Mouse (Mus musculus): ENCODE results near the gene Mybpc3. TPM values are rescaled to one million over a fixed set of nuclear protein-coding genes. Genes with fewer than 3 reads are reported as not detected.
"Not testable (repeated sequence)": the region's sequence is repeated elsewhere in the genome, so short reads cannot be mapped to it uniquely, and the experiment has no call there.

Mybpc3 gene
- polyA plus RNA-seq, 1 experiment from 2014 or later: 0.05 TPM

DNA sequence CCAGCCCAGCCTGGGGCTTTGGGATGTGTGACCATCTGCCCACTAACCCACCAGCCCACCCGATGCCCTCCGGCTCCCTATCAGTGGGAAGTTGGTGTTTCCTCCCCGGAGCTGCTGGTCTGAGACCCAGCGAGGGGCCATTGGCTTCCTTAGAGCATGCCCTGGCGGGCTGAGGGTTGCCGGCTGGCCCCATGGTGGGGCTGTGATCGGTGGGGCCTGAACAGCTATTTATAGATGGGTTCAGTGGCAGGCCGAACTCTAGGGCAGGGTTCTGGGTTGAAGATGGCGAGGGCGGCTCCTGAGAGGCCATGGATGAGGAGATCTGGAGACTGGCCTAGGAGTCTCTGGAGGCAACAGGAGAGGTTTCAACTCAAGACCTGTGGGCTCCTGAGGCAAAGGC lies 20.9 kb upstream of the Mybpc3 start:
- no peak for ATAC-seq
- Histone ChIP-seq H3K27ac (no peak overlapping the region), H3K9ac (no peak overlapping the region), H3K4me1 (replicated peaks) (no peaks in the 10 kb centered on the region), H3K4me3 (replicated peaks) (0 out of 2 replicates have a peak overlapping the region, but pooled peaks have one; percentile 6), H3K9me3 (no peaks in the 10 kb centered on the region), H3K4me2 (replicated peaks) (no peak overlapping the region), H3K36me3 (no peaks in the 10 kb centered on the region), H3K27me3 (replicated peaks) (no peaks in the 10 kb centered on the region)
- 83% methylated on average over 10 of the region's 10 CpGs for WGBS

DNA sequence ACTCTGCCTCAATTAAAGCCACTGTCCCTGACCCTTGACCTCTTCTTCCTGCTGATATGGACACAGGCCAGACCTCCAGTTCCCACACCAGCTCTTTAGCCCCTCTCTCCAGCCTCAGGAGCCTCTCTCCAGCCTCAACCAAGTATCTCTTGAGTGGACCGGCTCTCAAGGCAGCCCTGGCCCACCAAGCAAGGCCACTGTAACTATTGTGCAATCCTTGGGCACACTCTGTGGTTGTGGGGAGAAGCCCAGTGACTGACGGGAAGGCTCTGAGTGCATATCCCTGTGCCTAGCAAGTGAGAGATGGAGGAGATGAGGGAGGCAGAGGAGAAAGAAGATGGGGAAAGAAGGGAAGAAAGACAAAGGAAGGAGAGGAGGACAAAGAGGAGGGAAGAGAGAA lies 19.8 kb upstream of the Mybpc3 start:
- Histone ChIP-seq H3K27ac (no peak overlapping the region), H3K9ac (no peak overlapping the region), H3K4me3 (replicated peaks) (no peak overlapping the region), H3K36me3 (no peaks in the 10 kb centered on the region), H3K9me3 (no peaks in the 10 kb centered on the region), H3K4me2 (replicated peaks) (no peak overlapping the region), H3K27me3 (replicated peaks) (no peaks in the 10 kb centered on the region), H3K4me1 (replicated peaks) (no peaks in the 10 kb centered on the region)
- 69% methylated on average over 2 of the region's 2 CpGs for WGBS
- ATAC-seq: no peak

DNA sequence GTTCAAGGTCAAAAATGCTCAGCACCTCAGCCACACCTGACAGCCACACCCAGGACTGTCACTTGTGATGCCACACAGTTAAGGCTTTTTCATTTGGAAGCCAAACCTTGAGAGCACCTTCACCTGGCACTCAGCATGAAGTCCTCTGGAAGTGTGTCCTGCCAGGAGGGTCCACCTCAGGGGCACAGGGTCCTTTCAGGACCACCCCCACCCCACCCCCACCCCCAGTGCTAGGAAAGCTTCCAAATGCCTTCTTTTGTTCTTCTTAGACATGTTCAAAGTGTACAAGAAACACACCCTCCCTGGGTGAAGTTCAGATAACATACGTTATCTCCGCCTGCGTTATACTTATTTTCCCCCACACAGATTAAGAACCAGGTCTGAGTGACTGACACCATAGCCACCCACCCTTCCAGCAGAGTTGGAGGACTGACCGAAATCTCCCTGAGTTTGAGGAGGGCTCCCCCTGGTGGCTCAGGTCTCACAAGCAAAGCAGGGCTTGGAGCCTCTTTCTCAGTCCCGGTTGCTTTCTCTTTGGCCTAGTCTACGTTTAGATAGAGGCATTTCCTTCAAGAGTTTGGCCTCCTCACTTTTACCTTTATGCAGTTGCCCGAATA lies 16.7 kb upstream of the Mybpc3 start:
- no peak overlapping the region for H3K9ac ChIP-seq
- peak; percentile 91 for ATAC-seq
- 8% methylated on average over 7 of the region's 7 CpGs for WGBS
- H3K4me2 ChIP-seq (replicated peaks): no peak overlapping the region
- no peak overlapping the region for H3K4me3 ChIP-seq (replicated peaks)
- H3K27me3 ChIP-seq (replicated peaks): no peaks in the 10 kb centered on the region
- H3K36me3 ChIP-seq: no peaks in the 10 kb centered on the region
- H3K9me3 ChIP-seq: no peaks in the 10 kb centered on the region
- no peak overlapping the region for H3K27ac ChIP-seq
- H3K4me1 ChIP-seq (replicated peaks): no peaks in the 10 kb centered on the region

DNA sequence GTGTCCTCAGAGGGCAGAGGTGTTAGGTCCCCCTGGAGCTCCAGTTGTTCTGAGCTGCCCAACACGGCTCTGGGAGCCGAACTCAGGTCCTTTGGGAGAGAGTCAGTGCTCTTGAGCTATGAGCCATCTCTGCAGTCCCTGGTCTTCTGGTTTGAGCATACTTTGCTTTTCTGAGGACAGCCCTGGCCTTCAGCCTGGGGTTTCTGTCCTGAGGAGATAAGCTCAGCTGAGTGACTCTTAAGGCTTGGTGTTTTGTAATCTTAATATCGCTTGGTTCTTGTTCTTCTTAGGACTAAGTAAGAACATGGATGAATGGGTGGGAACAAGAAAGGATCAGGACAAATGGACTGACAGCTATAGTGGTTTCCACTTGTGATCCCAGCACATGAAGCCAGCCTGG lies 9.8 kb upstream of the Mybpc3 start:
- no peak for ATAC-seq
- Histone ChIP-seq H3K27ac (no peak overlapping the region), H3K9me3 (no peaks in the 10 kb centered on the region), H3K27me3 (replicated peaks) (no peaks in the 10 kb centered on the region), H3K36me3 (no peaks in the 10 kb centered on the region), H3K9ac (no peak overlapping the region), H3K4me3 (replicated peaks) (no peak overlapping the region), H3K4me2 (replicated peaks) (no peak overlapping the region), H3K4me1 (replicated peaks) (no peaks in the 10 kb centered on the region)
- 77% methylated on average over 3 of the region's 3 CpGs for WGBS

DNA sequence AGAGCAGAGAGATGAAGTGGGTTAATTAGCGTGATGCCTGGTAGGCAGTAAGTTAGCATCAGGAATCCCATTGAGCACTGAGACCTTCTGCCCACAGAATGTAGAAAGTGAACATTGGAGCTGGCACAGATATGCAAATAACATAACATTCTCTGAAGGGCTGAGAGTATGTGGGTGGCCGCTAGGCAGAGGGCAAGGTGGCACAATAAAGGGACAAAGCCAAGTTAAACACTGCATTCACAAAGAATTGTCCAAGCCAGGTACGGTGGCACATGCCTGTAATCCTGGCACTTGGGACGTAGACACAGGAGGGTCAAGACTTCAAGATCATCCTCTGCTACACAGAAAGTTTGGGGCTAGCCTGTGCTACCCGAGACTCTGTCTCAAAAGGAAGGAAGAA lies 8.7 kb upstream of the Mybpc3 start:
- WGBS: 81% methylated on average over 5 of the region's 5 CpGs
- H3K4me3 ChIP-seq (replicated peaks): no peak overlapping the region
- ATAC-seq: no peak
- H3K4me2 ChIP-seq (replicated peaks): no peak overlapping the region
- H3K4me1 ChIP-seq (replicated peaks): no peaks in the 10 kb centered on the region
- no peaks in the 10 kb centered on the region for H3K27me3 ChIP-seq (replicated peaks)
- H3K9ac ChIP-seq: no peak overlapping the region
- no peak overlapping the region for H3K27ac ChIP-seq
- no peaks in the 10 kb centered on the region for H3K9me3 ChIP-seq
- H3K36me3 ChIP-seq: no peaks in the 10 kb centered on the region

DNA sequence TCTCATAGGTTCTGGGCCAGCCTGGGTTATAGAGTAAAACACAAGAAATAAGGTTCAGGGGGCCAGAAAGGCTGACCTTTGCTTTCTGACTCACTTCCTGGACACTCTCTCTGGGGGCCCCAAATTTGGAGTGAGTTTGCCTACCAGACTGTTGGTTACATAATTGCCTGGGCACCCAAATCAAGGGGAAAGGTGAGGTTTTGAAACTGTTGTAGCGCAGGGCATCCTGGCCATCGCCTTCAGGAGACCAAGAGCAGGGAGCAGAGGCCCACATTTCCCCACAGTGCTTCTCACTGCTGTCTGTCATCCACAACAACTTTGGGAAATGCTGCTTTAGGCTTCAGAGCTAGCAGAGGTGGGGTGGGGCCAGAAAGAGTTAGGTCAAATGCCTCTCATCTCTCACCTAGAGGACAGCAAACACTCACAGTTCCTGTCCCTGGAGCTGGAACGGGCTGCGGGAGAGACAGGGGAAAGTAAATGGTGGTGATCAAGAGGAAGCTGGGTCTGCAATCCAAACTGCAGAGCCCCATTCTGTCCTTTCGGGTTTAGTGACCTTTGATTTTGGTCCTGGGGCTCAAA lies 8.0 kb upstream of the Mybpc3 start:
- 86% methylated on average over 5 of the region's 5 CpGs for WGBS
- Histone ChIP-seq H3K9me3 (no peaks in the 10 kb centered on the region), H3K27me3 (replicated peaks) (no peaks in the 10 kb centered on the region), H3K27ac (no peak overlapping the region), H3K4me1 (replicated peaks) (no peaks in the 10 kb centered on the region), H3K4me2 (replicated peaks) (no peak overlapping the region), H3K4me3 (replicated peaks) (no peak overlapping the region), H3K36me3 (no peaks in the 10 kb centered on the region), H3K9ac (no peak overlapping the region)
- no peak for ATAC-seq

DNA sequence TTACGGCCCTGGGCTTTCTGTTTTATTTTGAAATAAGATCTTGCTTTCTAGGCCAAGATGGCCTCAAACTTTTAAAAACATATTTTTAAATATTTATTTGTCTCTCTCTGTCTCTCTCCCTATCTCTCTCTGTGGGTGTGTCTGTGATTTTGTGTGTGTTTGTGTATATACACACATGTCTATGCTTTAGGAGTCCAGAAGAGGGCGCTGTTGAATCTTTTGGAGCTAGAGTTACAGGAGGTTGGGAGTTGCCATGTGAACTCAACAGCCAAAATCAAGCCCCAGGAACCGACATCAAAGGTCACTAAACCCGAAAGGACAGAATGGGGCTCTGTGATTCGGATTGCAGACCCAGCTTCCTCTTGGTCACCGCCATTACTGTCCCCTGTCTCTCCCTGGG lies 7.5 kb upstream of the Mybpc3 start:
- 79% methylated on average over 6 of the region's 6 CpGs for WGBS
- Histone ChIP-seq H3K27ac (no peak overlapping the region), H3K36me3 (no peaks in the 10 kb centered on the region), H3K9me3 (no peaks in the 10 kb centered on the region), H3K4me3 (replicated peaks) (no peak overlapping the region), H3K27me3 (replicated peaks) (no peaks in the 10 kb centered on the region), H3K4me1 (replicated peaks) (peaks cover 3% of the 10 kb centered on the region), H3K9ac (no peak overlapping the region), H3K4me2 (replicated peaks) (no peak overlapping the region)
- ATAC-seq: no peak

DNA sequence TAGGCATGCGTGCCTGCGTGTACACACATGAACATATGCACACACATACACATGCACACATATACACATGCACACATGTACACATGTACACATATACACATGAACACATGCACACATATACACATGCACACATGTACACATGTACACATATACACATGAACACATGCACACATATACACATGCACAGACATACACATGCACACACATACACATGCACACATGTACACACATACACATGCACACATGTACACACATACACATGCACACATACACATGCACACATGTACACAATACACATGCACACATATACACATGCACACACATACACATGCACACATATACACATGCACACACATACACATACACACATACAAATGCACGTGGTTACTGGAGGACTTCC lies 6.1 kb upstream of the Mybpc3 start:
- not testable (repeated sequence) for H3K4me3 ChIP-seq (replicated peaks); H3K4me1 ChIP-seq (replicated peaks); H3K27me3 ChIP-seq (replicated peaks); H3K4me2 ChIP-seq (replicated peaks); ATAC-seq; H3K9me3 ChIP-seq; H3K27ac ChIP-seq; H3K9ac ChIP-seq; H3K36me3 ChIP-seq
- 92% methylated on average over 3 of the region's 3 CpGs for WGBS

DNA sequence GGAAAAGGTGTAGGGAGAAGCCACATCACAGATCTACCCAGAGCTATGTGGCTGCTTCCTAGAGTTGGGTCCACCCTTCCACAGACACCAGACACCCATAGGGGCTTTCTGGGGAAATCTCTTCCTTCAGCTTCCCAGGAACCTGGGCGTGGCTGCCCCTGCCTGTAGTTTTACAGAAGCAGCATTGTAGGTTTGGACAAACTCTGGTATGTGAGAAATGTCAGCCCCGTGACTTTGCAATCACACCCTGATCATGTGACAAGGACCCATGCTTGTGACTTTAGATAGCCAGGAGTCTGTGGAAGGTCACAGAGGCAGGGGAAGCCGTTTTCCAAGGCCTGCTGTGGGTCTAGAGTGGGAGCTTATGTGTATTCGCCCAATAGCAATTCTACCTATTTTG lies 5.5 kb upstream of the Mybpc3 start:
- Histone ChIP-seq H3K4me3 (replicated peaks) (no peak overlapping the region), H3K27me3 (replicated peaks) (no peaks in the 10 kb centered on the region), H3K36me3 (no peaks in the 10 kb centered on the region), H3K9me3 (no peaks in the 10 kb centered on the region), H3K9ac (no peak overlapping the region), H3K4me2 (replicated peaks) (no peak overlapping the region), H3K4me1 (replicated peaks) (peaks cover 4% of the 10 kb centered on the region), H3K27ac (no peak overlapping the region)
- 38% methylated on average over 4 of the region's 4 CpGs for WGBS
- peak; percentile 34; the same call in 1 of the 2 replicates for ATAC-seq

DNA sequence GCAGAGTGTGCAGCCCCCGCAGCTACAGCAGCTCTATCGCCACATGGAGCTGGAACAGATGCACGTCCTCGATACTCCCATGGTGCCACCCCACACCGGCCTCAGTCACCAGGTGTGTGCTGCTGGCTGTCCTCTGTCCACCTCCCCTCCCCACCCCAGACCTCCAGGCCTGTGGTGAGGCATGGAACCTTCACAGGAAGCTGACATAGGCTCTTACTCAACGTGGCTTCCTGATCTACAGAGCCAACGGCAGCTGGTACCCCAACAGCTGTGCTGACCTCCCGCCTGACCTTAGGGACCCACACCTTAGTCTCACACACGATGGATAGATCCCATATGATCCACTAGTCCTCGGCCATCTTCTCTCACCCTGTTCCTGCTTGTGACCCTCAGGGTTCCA lies 4.6 kb upstream of the Mybpc3 start:
- ATAC-seq: no peak
- WGBS: 74% methylated on average over 10 of the region's 10 CpGs
- Histone ChIP-seq H3K9ac (no peak overlapping the region), H3K4me2 (replicated peaks) (no peak overlapping the region), H3K36me3 (no peaks in the 10 kb centered on the region), H3K27ac (no peak overlapping the region), H3K4me1 (replicated peaks) (peaks cover 4% of the 10 kb centered on the region), H3K4me3 (replicated peaks) (no peak overlapping the region), H3K9me3 (no peaks in the 10 kb centered on the region), H3K27me3 (replicated peaks) (no peaks in the 10 kb centered on the region)

DNA sequence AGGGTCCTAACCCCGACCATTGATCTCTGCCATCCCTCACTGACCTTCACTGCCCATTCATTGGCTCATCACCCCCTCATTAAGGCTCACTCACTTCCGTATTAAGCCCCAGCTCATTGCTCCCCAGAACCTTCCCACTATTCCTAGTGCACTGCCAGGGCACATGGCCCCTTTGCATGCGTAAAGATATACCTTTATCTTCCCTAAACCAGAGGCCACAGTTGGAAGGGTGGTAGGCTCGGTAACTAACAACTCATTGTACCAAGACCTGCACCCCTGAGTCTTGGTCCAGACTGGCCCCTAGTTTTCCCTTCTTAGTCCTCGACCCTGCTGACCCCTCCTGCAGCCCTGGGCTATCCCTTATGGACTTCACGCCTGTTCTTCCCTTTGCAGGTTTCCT lies 4.1 kb upstream of the Mybpc3 start:
- Histone ChIP-seq H3K4me3 (replicated peaks) (no peak overlapping the region), H3K4me1 (replicated peaks) (peaks cover 4% of the 10 kb centered on the region), H3K27ac (no peak overlapping the region), H3K9ac (no peak overlapping the region), H3K9me3 (no peaks in the 10 kb centered on the region), H3K4me2 (replicated peaks) (no peak overlapping the region), H3K27me3 (replicated peaks) (no peaks in the 10 kb centered on the region), H3K36me3 (no peaks in the 10 kb centered on the region)
- no peak for ATAC-seq
- 76% methylated on average over 6 of the region's 6 CpGs for WGBS

DNA sequence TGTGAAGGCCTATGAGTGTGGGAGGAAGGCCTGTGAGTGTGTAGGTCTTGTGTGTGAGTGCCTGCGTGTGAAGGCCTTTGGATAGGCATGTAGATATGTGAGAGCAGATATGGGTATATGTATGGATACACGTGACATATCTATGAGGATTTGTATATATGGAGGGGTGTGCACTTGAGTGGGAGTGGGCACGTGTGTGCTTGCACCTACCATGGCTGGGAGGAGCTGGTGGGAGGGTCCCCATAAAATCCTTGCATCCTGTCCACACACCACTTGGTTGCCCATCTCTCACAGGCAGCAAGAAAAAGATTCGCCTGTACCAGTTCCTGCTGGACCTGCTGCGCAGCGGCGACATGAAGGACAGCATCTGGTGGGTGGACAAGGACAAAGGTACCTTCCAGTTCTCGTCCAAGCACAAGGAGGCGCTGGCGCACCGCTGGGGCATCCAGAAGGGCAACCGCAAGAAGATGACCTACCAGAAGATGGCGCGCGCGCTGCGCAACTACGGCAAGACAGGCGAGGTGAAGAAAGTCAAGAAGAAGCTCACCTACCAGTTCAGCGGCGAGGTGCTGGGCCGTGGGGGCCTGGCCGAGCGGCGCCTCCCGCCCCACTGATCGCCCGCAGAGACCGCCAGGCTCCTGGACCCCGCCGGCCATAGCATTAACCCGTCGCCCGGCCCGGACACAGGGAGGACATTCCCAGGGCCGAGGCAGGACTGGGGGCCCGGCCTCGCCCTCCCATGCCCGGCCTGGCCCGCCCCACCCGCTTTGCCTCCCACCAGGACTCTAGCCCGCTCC lies 3.0 kb upstream of the Mybpc3 start:
- Histone ChIP-seq H3K4me2 (replicated peaks) (peak overlapping the region; percentile 91), H3K36me3 (no peaks in the 10 kb centered on the region), H3K4me3 (replicated peaks) (peak overlapping the region; percentile 49), H3K9me3 (no peaks in the 10 kb centered on the region), H3K9ac (peak overlapping the region; percentile 60), H3K4me1 (replicated peaks) (peaks cover 4% of the 10 kb centered on the region), H3K27me3 (replicated peaks) (no peaks in the 10 kb centered on the region), H3K27ac (no peak overlapping the region)
- 12% methylated on average over 42 of the region's 42 CpGs for WGBS
- ATAC-seq: peak; percentile 82

DNA sequence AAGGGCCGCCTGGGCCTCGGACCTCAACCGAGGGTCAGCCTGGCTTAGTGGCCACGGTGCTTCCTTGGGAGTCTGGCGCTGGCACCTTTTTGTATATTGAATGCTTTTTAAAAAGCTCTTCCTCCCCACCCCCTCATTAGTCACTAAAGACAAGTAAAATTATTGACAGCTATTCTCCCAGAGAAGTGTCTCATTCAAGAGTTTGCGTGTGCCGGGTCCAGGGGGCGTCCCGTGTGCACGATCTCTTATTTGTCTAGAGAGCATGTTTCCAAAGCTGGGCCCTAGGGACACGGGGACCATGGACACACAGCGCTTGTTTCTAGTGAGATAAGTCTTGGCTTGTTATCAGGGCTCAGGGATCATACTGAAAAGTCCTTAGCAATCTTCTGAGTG lies 2.4 kb upstream of the Mybpc3 start:
- no peak for ATAC-seq
- H3K9ac ChIP-seq: peak overlapping the region; percentile 60
- no peaks in the 10 kb centered on the region for H3K36me3 ChIP-seq
- peak overlapping the region; percentile 91 for H3K4me2 ChIP-seq (replicated peaks)
- peaks cover 4% of the 10 kb centered on the region for H3K4me1 ChIP-seq (replicated peaks)
- no peak overlapping the region for H3K27ac ChIP-seq
- no peaks in the 10 kb centered on the region for H3K9me3 ChIP-seq
- WGBS: 38% methylated on average over 12 of the region's 12 CpGs
- H3K4me3 ChIP-seq (replicated peaks): peak overlapping the region; percentile 49
- no peaks in the 10 kb centered on the region for H3K27me3 ChIP-seq (replicated peaks)
